Mouse (Mus musculus): ENCODE measurements at regions not wholly inside any gene's neighbourhood (a gene's known extent, or its start where the extent isn't known, plus 50 kb on each side); places are given as distances from the start of the nearest gene placed in this dataset.

DNA sequence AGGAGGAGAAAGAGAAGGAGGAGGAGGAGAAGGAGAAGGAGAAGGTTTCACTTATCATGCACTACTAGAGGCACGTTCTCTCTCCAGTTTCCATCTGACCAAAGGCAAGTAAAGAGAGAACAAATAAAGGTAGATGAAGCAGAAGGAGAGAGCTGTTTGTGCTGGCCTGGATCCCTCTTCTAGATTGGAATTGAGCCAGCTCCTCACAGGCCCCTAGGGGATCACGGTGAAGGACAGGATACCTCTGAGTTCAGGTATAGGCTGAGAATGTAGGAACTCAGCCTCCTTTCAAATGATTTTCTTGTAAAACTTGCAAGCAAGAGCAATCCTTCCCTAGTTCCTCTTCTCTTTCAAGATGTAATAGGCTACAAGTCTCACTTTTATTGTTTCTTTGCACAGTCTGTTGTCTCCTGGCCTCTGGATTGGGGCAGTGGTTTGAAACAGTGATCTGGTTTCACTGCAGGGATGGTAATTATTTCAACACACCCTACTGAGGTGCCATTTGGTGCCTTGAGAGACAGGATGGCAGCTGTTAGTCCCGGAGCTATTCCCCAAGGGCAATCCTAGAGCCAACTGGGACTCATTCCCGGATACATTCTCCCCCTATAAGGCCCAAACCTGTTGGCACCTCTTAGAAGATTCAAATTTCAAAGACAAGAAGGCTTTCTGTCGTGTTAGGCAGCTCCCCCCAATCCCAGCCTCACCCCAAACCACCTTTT is 134.8 kb downstream of the Gm9817 start:
- no peak for TF ChIP-seq CTCF (IDR thresholded peaks at IDR 0.05; ENCODE audit: low read depth)
- no peak for TF ChIP-seq EP300 (IDR thresholded peaks at IDR 0.05; ENCODE audit: low read depth)

All from heart, postnatal 0 days (tissue).